Mouse (Mus musculus) kidney, adult 2 months (tissue): ENCODE results near the gene Pkd1l2. TPM values are rescaled to one million over a fixed set of nuclear protein-coding genes. Genes with fewer than 3 reads are reported as not detected.
A peak's percentile ranks its signal among the peaks of the same experiment; 100 is the strongest.

Source experiments
- DNase-seq: peaks from one replicate; pipeline ENCODE4 v3.0.0; 2021
- H3K27ac ChIP-seq: fragments of 200-500 bp; 2 replicates; pipeline ENCODE4 v1.5.1; 2012; ENCODE audit warnings: low read depth, low read length, control low read depth, inconsistent platforms; ENCODE audit not compliant: insufficient read depth
- H3K27me3 ChIP-seq: fragments of 200-500 bp; replicated peaks from 2 replicates; pipeline ENCODE4 v1.6.1; 2012; ENCODE audit warnings: mild to moderate bottlenecking, moderate library complexity, low read length, inconsistent platforms; ENCODE audit not compliant: control insufficient read depth, insufficient read depth
- H3K36me3 ChIP-seq: fragments of 200-500 bp; 2 replicates; pipeline ENCODE4 v1.6.1; 2012; ENCODE audit warnings: mild to moderate bottlenecking, moderate library complexity, low read length, inconsistent platforms; ENCODE audit not compliant: control insufficient read depth, insufficient read depth
- H3K4me1 ChIP-seq: fragments of 200-500 bp; 2 replicates; pipeline ENCODE4 v1.6.1; 2011; ENCODE audit warnings: low read length; ENCODE audit not compliant: control insufficient read depth, insufficient read depth
- H3K4me3 ChIP-seq: fragments of 200-500 bp; 2 replicates; pipeline ENCODE4 v1.5.1; 2011; ENCODE audit warnings: mild to moderate bottlenecking, low read depth, low read length, control low read depth; ENCODE audit not compliant: insufficient read depth
- CTCF ChIP-seq: fragments of 200-500 bp; conservative IDR thresholded peaks from 2 replicates; pipeline ENCODE4 v1.5.1; 2011; ENCODE audit warnings: low read depth, mild to moderate bottlenecking, control low read depth, low read length, moderate library complexity, mixed read lengths; ENCODE audit not compliant: insufficient read depth, insufficient read length
- POLR2A ChIP-seq: fragments of 200-500 bp; IDR thresholded peaks from one replicate; pipeline ENCODE4 v1.6.1; 2011; ENCODE audit warnings: low read depth, low read length, control low read depth
- WGBS: fragments of 180-500 bp; shearing (Covaris S2); methylation state at CpG from one replicate; pipeline ENCODE4 v1.1.7; 2018; 5-methylcytosine and 5-hydroxymethylcytosine counted together
- polyA plus RNA-seq: library from polyadenylated mRNA; depleted of rRNA; stranded (reverse); fragments of >200 nt; gene quantifications from 2 replicates; pipeline ENCODE4 v1.2.3, GENCODE M21; 2012

Pkd1l2 gene
- polyA plus RNA-seq, 1 experiment: 0.08 TPM

GRCm38 (mm10) chr8:116992176-116992971, 89.9 kb downstream of the Pkd1l2 start:
- Histone ChIP-seq H3K4me3 (peak overlapping the region; percentile 80), H3K36me3 (no peaks in the 10 kb centered on the region), H3K4me1 (peaks cover 12% of the 10 kb centered on the region; the same call in 1 of the 2 replicates), H3K27ac (peak overlapping the region; percentile 86), H3K27me3 (no peaks in the 10 kb centered on the region)
- 3% methylated on average over 23 of the region's 23 CpGs for WGBS
- DNase-seq: peak; percentile 93
- TF ChIP-seq POLR2A: peak; percentile 60
- TF ChIP-seq CTCF: no peak

- Histone ChIP-seq H3K27ac (no peak overlapping the region), H3K36me3 (no peaks in the 10 kb centered on the region), H3K27me3 (no peaks in the 10 kb centered on the region), H3K4me1 (peaks cover 12% of the 10 kb centered on the region; the same call in 1 of the 2 replicates), H3K4me3 (0 out of 2 replicates have a peak overlapping the region, but pooled peaks have one; percentile 4)
- DNase-seq: peak; percentile 70
- TF ChIP-seq CTCF (no peak), POLR2A (no peak)
- WGBS: 63% methylated on average over 8 of the region's 8 CpGs
Measured at GRCm38 (mm10) chr8:116991241-116991640, 91.0 kb downstream of the Pkd1l2 start.

GRCm38 (mm10) chr8:116989842-116990241, 92.4 kb downstream of the Pkd1l2 start:
- Histone ChIP-seq H3K4me3 (no peak overlapping the region), H3K27me3 (no peaks in the 10 kb centered on the region), H3K27ac (no peak overlapping the region), H3K4me1 (peaks cover 12% of the 10 kb centered on the region; the same call in 1 of the 2 replicates), H3K36me3 (no peaks in the 10 kb centered on the region)
- 95% methylated on average over 3 of the region's 3 CpGs for WGBS
- TF ChIP-seq CTCF (0 out of 2 replicates have a peak, but pooled peaks have one; percentile 5), POLR2A (no peak)
- no peak for DNase-seq

GRCm38 (mm10) chr8:116980117-116980516, 102.1 kb downstream of the Pkd1l2 start:
- no peak overlapping the region for H3K27ac ChIP-seq
- peaks cover 14% of the 10 kb centered on the region; the same call in 1 of the 2 replicates for H3K4me1 ChIP-seq
- WGBS: 7% methylated on average over 4 of the region's 4 CpGs
- no peak overlapping the region for H3K4me3 ChIP-seq
- peak; percentile 77 for DNase-seq
- H3K27me3 ChIP-seq: no peaks in the 10 kb centered on the region
- peak; percentile 49 for TF ChIP-seq CTCF
- no peak for TF ChIP-seq POLR2A
- no peaks in the 10 kb centered on the region for H3K36me3 ChIP-seq

- H3K4me1 ChIP-seq: peaks cover 18% of the 10 kb centered on the region; the same call in 1 of the 2 replicates
- H3K27ac ChIP-seq: peak within 1 kb of the TSS; percentile 54; the same call in 1 of the 2 replicates
- peak; percentile 99 for DNase-seq
- H3K36me3 ChIP-seq: no peaks in the 10 kb centered on the region
- H3K27me3 ChIP-seq: no peaks in the 10 kb centered on the region
- H3K4me3 ChIP-seq: peak within 1 kb of the TSS; percentile 89
- TF ChIP-seq POLR2A: no peak
- TF ChIP-seq CTCF: peak; percentile 47
- WGBS: under 1% methylated on average over 46 of the region's 46 CpGs
Measured at GRCm38 (mm10) chr8:116978631-116979256, 103.5 kb downstream of the Pkd1l2 start, which contains the start of gene 1700030J22Rik. TSS of gene 1700030J22Rik (minus strand) at chr8:116978959.

GRCm38 (mm10) chr8:116978052-116978451, 104.2 kb downstream of the Pkd1l2 start:
- Histone ChIP-seq H3K36me3 (no peaks in the 10 kb centered on the region), H3K27me3 (no peaks in the 10 kb centered on the region), H3K27ac (no peak overlapping the region), H3K4me1 (peaks cover 18% of the 10 kb centered on the region; the same call in 1 of the 2 replicates), H3K4me3 (peak overlapping the region; percentile 89)
- 23% methylated on average over 8 of the region's 8 CpGs for WGBS
- no peak for TF ChIP-seq POLR2A
- TF ChIP-seq CTCF: no peak
- DNase-seq: peak; percentile 7

GRCm38 (mm10) chr8:116975606-116976005, 106.6 kb downstream of the Pkd1l2 start:
- H3K27me3 ChIP-seq: no peaks in the 10 kb centered on the region
- H3K4me3 ChIP-seq: no peak overlapping the region
- TF ChIP-seq POLR2A: no peak
- TF ChIP-seq CTCF: no peak
- peaks cover 18% of the 10 kb centered on the region; the same call in 1 of the 2 replicates for H3K4me1 ChIP-seq
- 30% methylated on average over 5 of the region's 5 CpGs for WGBS
- peak; percentile 75 for DNase-seq
- H3K27ac ChIP-seq: no peak overlapping the region
- H3K36me3 ChIP-seq: no peaks in the 10 kb centered on the region
